Mouse (Mus musculus): ENCODE results near the gene Lrrc63. TPM values are rescaled to one million over a fixed set of nuclear protein-coding genes. Genes with fewer than 3 reads are reported as not detected.
"Not testable (repeated sequence)": the region's sequence is repeated elsewhere in the genome, so short reads cannot be mapped to it uniquely, and the experiment has no call there.

Lrrc63 gene
- polyA plus RNA-seq, 1 experiment: not detected

DNA sequence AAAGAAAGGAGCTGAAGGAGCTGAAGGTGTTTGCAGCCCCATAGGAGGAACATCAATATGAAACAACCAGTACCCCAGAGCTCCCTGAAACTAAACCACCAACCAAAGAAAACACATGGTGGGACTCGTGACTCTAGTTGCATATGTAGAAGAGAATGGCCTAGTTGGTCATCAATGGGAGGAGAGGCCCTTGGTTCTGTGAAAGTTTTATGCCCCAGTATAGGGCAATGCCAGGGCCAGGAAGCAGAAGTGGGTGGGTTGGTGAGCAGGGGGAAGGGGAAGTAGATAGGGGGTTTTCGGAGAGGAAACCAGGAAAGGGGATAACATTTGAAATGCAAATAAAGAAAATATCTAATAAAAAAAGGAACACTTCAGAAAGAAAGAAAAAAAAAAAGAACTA is 17.0 kb upstream of the Lrrc63 start:
- 67% methylated on average over 2 of the region's 2 CpGs for WGBS
- not testable (repeated sequence) for DNase-seq (ENCODE audit: low read depth, low spot score)

DNA sequence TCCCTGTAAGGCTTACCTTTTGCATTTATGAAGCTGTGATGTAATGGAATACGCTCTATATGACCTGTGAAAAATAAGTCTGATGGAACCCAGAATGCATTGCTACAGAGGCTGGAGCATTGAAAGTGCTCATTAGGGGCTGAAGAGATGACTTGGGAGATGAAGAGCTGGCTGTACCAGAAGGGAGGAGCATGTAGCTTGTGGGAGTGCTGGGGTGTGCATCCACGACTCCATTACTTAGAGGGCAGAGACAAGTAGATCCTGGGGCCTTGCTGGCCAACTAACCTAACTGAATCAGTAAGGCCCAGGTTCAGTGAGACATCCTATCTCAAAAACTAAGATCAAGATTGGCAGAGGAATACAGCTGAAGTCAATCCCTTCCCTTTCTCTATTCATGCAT is 8.5 kb upstream of the Lrrc63 start:
- DNase-seq (ENCODE audit: low read depth, low spot score): no peak
- 90% methylated on average over 2 of the region's 2 CpGs for WGBS

DNA sequence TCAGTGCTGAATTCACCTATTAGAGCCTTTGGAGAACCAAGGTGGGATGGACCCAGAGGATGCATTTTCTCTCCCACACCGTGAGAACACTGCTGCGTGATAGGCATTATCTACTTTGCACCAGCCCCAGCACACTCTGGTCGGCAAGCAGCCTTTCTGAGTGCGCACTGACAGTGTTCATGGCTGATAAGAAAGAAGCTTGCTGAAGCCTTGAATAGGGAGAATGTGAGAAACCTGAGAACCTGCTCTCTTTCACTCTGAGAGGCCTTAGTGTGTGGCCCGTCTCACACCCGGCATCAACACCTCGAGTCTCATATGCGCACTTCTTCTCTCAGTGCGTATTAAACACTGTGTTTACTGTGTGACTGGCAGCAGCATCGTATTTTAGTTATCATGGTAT is 7.8 kb upstream of the Lrrc63 start:
- WGBS: 88% methylated on average over 10 of the region's 10 CpGs
- no peak for DNase-seq (ENCODE audit: low read depth, low spot score)

DNA sequence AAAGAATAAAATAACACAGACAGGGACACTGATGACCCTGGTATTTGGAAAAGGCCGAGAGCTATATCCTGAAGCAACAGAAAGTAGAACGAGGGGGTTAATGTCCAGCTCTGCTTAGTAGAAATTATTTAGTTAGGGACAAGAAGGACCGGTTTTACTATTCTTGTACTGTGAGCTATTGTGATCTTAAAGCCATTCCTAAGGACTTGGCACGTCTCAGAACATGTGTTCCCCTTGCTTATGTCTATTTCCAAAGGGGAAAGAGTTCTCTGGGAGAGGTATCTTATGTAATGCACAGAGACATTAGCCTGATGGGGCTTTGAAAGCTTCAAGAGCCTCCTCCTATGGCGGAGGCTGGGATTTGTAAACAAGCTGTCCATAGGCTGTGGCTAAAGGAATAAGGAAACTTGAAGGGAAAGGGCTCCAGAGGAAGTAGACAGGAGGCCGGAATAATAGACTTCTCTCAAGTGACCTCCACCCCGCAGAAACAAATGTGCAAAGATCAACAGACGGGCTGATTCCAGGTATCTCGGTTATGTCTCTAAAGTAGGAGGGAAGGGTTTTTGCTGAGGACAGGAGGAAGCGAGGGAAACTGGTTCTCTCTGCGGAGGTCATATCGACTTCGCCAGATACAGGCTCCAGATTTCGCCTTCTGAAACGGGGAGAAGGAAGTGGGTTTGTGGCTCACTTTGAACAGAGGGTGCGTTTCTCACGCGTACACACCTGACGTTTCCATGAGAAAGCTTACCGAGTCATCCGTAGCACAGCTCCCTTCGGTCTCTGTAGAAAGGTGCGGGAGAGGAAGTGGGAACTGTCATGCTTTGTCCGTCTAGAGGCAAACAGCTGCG is 5.7 kb upstream of the Lrrc63 start:
- peak; percentile 10 for DNase-seq (ENCODE audit: low read depth, low spot score)

DNA sequence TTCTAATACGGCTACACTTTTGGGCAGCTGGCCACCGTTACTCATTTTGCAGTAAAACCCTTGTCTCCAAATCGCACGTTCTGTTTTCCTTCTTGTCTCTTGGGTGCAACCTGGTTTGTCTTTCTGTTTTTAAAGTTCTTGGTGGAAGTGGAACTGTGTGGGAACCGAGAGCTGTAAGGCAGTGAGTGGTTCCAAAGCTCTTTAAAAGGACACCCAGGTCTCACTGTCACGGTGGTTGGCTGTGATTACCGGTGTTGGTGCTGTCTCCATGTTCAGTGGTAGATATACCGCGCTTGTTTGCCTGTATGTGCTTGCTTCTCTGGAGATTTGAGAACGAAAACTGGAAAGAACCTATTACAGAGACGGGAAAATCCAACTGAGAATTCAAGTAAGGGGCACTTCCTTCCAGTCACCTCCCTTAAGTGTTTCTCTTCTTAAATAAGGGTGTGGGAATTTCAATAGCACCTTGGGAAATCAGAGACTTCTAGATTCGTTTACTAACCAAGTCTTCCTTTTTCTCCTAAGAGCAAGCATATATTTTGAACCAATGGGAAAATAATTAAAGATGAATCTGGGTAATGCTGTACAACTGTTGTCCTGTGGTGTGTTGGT is 749 bp upstream of the Lrrc63 start:
- no peak for DNase-seq (ENCODE audit: low read depth, low spot score)
- WGBS: 11% methylated on average over 12 of the region's 12 CpGs

More for the DNA sequence above, 5.7 kb upstream of the Lrrc63 start:
- 30% methylated on average over 25 of the region's 25 CpGs for WGBS

DNA sequence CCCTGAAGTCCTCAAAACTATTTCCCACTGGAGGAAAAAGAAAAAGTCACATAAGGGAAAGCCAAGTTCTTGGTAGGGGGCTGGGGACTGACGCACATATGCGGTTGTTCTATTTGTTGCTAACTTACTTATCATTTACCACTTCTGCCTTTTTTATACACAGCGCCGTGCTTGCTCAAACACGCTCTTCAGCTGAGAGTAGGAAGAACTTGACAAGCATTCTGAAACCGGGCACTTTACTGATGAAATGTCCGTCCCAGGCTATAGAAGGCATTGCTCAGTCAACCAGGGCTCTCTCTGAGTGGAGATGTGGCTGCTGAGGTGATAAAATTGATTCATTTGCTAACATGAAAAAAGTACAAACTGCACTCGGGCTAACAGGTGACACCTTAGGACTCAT is 9.0 kb downstream of the Lrrc63 start:
- 72% methylated on average over 8 of the region's 8 CpGs for WGBS
- DNase-seq (ENCODE audit: low read depth, low spot score): no peak

DNA sequence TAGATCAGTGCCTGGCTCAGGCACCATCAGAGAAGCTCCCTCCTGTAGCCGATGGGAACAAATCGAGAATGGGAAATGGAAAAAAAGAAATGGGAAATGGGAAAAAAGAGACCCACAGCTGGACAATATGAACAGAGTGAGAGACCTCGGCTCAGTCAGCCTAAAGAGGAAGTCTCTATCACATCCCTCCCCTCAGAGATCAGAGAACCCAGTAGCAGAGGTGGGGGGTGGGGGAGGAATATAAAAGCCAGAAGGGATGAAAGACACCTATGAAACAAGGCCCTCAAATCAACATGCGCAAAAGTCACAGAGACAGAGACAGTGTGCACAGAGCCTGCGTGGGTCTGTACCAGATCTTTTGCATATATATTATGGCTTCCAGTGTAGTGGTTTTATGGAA is 27.7 kb downstream of the Lrrc63 start:
- WGBS: 89% methylated on average over 5 of the region's 5 CpGs
- no peak for DNase-seq (ENCODE audit: low read depth, low spot score)

DNA sequence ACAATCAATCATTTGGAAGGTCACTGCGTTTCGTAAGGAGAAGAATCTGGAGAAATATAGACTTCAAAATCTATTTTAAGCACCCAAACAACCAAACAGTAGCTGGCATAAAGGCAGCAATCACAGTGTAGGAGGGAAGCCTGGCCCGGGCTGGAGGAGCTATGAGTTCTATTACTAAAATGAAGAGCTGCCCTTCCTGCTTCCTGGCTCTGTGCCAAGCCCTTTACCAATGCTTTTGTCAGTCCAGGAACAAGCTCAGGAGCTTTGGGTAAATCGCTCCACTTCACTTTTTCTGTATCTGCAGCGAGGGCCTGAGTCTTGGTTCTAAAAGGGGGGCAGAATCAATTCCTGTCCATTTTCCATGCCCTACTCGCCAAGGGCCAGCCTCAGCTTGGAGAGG is 52.7 kb downstream of the Lrrc63 start:
- 61% methylated on average over 6 of the region's 6 CpGs for WGBS

DNA sequence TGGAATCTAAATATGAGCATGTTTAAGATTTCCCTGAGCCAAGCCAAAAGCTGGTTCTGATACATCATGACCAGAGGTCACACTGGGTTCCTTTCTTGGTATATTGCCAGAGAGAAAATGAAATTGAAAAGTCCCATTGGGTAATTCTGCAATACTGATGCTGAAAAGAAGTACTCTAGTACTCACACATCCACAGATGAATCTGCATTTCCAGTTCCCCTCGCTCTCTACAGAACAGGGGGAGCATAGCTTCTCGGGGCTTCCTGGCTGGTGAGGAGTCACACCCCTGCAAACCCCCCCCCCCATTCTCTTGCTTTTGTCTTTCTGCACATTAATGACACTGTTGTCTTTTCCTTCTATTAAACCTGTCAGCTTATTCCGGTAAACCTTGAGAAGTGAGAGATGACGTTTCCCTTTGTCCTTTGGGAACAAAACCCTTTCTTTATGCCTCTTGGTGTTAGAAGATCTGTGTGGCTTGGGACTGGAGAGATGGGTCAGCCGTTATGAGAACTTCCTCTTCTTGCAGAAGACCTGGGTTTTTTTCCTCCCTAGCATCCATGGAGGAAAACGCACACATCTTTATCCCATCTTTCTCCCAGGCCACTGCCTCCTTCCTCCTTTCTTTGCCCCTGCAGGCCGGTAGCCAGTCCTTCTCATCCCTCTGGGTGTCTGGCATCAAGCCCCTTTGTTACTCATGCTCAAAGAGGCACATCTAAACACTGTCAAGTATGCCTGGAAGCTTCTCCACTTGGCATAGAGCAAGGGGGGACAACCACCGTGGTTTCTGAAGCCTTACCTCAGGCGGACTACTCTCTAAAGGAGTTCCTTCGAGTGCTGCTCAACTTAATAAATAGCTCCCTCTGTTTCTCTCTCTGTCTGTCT is 55.1 kb downstream of the Lrrc63 start:
- 69% methylated on average over 10 of the region's 10 CpGs for WGBS
- no peak for DNase-seq (ENCODE audit: low read depth, low spot score)

More for the DNA sequence above, 52.7 kb downstream of the Lrrc63 start:
- DNase-seq (ENCODE audit: low read depth, low spot score): no peak

DNA sequence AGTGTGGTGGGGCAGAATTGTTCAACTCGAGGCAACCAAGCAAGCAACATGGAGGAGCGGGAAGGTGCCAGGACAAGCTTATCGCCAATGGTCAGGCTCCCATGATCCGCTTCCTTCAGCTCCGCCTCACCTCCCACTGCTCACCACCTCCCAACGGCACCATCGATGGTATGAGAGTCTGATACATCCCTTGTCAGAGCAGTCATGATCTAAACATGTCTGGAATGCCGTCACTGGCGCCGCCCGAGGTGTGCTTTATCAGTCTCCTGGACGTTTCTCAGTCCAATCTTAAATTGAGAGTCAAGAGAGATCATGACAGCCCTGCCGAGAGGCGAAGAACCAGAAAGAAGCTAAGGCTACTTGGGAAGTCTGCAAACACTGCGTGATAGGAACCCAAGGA is 59.6 kb downstream of the Lrrc63 start:
- DNase-seq (ENCODE audit: low read depth, low spot score): no peak
- 88% methylated on average over 15 of the region's 15 CpGs for WGBS

DNA sequence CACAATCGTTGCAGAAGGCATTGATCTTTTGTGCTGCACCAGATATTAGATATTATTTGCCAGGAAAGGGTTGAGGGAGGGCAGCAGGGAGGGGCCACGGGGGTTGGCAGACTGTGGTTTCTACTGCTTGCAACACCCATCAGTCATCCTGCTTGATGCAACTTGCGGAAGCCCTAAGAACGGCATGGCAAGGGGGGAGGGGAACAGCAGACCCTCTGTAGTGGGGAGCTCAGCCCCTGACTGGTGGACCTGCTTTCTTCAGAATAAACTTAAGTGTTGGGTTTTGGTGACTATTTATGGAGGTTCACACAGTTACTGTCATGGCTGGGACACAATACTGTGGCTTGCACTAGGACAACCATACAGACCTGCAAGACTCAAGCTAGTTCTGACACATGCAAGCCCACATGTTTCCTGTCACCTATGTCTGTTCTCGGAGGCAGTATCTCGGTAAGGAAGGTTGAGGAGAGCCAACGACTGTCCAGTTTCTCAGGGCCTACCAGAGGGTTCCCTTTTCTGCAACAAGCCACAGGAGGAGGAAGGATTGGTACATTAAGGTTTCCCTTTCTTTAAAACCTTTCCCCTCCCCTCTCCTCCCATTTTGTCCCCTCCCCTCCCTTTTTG is 61.2 kb downstream of the Lrrc63 start:
- DNase-seq (ENCODE audit: low read depth, low spot score): no peak
- WGBS: 73% methylated on average over 7 of the region's 7 CpGs

DNA sequence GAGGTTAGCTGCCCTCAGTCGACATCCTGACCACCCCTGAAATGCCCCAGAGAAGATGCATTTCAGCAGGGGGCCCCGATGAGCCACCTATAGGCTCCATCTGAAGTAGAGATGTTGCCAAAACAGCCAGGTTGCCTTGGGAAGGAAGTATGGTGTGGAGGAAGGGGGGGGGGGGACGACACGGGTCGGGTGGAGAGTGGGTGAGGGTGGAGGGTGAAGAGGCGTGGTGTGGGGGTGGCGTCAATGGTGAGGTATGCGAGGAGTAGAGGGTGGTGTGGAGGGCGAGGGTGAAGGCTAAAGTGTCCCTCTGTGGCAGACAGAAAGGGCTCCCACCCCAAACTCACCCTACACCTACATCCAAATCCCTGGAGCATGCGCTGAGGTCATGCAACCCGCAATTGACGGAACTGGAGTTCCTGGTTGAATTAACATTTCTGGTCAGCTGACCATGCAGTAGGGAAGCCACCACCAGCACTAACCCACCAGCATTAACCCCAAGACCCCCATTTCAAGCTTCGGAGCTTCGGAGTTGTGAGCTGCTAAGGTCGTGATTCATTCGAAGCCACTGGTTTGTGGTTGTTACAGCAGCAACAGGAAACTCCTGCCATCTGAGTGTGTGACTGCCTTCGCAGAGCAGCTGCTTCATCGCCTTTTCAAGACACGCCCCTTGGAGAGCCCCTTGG is 62.1 kb downstream of the Lrrc63 start:
- DNase-seq (ENCODE audit: low read depth, low spot score): no peak
- WGBS: 73% methylated on average over 19 of the region's 19 CpGs

DNA sequence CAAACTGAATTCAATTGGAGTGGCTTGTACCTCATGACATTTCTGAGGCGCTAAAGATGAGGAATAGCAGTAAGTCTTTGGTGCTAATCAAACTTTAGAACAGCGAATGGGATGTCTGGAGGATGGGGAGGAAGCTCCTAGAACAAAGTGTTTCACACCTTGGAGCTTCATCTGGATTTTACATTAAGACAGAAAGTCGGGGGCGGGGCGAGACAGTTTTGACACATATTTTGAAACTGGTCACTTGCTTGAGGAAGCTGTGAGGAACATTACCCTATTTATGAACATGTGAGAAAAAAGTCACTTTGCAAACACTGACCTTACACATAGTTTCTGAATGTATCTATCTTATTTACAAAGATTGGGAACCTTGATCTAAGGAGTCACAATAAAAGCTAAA is 65.5 kb downstream of the Lrrc63 start:
- no peak for DNase-seq (ENCODE audit: low read depth, low spot score)

DNA sequence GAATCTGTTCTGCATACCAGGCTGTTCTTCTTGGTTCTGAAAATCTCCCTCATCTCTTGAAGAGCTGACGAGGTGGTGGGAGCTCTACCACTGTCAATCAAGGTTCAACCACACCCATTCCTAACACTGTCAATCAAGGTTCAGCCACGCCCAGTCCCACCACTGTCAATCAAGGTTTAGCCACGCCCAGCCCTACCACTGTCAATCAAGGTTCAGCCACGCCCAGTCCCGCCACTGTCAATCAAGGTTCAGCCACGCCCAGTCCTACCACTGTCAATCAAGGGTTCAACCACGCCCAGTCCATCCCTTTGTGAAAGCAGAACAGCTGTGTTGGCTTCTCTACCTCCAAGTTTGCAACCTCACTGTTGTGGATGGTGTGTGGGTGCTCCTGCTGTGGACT is 66.2 kb downstream of the Lrrc63 start:
- DNase-seq (ENCODE audit: low read depth, low spot score): no peak
- WGBS: 76% methylated on average over 7 of the region's 7 CpGs

More for the DNA sequence above, 65.5 kb downstream of the Lrrc63 start:
- WGBS: 95% methylated on average over 5 of the region's 5 CpGs

DNA sequence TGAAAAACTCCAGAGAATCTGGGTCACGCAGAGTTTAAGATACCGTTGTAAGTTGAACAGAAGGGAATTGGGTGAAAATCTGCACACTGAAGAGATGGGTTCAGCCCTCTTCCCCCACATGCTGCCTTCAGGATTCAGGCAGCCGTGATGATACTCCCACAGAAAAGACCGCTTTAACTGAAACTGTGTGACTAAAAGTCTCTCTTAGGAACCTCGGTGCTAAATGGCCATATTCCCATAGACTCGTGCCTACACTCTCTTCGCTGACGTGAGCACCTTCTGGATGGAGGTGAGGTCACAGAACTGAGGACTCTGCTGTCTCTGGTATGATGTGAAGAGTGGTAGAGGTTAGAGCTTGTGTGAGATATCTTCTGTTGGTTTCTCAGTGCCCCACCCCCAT is 66.7 kb downstream of the Lrrc63 start:
- DNase-seq (ENCODE audit: low read depth, low spot score): no peak
- WGBS: 94% methylated on average over 8 of the region's 8 CpGs

DNA sequence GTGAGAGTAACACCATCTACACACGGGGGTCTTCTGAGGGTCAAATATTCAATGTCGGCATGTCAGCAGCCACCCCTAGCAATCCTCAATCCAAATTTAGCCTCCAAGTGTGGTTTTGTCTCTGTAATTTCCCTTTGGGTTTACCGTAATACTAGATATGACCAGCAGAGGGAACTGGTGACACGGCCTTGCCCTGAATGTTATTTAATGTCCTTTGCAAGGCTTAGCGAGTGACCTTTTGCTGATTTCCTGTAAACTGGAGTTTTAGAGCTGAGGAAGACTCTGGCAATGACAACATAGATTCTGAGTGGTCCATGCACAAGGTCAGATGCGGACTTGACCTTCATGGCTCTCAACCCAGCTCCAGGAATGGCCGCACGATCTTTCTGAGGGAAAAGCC is 70.1 kb downstream of the Lrrc63 start:
- DNase-seq (ENCODE audit: low read depth, low spot score): peak; percentile 11
- WGBS: 34% methylated on average over 8 of the region's 8 CpGs

DNA sequence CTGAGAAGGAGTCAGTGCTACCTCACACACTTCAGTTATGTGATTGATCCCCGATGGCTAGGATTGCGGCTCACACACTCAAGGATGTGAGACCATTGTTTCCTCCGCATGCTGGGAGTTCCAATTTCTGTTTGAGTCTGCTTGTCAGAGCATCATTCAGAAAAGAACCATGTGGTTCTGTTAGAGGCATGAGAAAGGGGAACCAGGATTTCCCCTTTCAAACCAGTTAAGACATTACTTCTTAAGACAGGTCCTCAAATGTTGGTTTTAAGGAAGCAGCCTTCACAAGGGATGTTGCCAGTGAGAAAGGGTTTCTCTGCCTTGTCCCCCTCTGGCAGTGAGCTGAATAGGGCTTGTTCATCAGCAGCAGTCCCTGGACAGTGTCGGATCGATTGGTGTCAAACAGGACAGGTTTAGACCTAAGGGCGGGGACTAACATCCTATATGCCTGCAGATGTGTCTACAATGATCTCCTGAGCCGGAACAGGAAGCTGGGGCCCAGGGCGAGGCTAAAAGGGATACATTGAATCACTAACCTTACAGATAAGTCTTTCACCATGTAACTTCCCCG is 73.7 kb downstream of the Lrrc63 start:
- WGBS: 57% methylated on average over 9 of the region's 9 CpGs
- no peak for DNase-seq (ENCODE audit: low read depth, low spot score)

DNA sequence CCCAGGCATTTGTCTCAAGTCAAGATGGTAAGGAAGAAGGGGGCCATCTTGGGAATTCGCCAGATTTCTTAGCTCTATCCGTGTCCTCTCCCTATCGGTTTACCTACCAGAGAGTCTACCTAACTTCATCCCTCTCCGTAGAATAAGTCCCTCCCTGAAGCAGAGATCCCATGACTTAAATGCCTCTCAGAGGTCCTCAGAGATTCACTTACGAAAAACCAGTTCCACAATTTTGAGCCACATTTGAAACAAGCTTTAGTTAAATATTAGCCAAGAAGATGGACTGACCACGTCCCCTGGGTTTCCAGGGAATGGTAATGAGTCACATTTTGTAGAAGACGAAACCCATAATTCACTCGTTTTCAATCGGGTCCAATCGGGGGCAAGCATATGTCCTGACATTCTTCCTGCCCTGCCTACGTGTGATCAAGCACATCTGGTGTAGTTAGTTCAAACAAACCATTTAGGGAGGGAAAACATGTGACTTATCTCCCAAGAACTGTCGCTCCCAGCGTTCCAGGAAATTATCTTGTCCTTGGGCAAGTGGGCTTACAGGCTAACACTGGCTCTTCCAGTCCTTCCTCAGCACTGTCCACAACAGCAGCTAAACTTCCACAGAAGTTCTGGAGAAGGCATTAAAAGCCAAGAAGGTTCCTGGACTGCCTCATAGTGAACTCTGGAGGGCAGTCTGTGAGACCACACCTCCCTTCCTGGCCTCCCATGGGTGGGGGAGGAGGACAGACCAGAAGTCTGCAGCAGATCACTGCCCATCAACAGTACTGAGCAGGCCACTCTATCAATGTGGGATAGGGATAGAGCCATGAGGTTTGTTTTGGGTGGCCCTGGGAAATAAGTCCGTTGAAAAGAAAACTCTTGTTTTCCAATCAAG is 76.0 kb downstream of the Lrrc63 start:
- 28% methylated on average over 14 of the region's 14 CpGs for WGBS
- DNase-seq (ENCODE audit: low read depth, low spot score): no peak

Data from large intestine, adult 2 months (tissue).